Mouse (Mus musculus) left cerebral cortex, postnatal 10 days (tissue): ENCODE measurements at regions not wholly inside any gene's neighbourhood (a gene's known extent, or its start where the extent isn't known, plus 50 kb on each side); places are given as distances from the start of the nearest gene placed in this dataset. TPM values are rescaled to one million over a fixed set of nuclear protein-coding genes. Genes with fewer than 3 reads are reported as not detected.

Source experiments
- DNase-seq, 2 experiments: peaks; one replicate each; pipeline ENCODE4 v3.0.0; 2021 to 2022; ENCODE audit warnings: low spot score in 2 of 2, mixed read lengths in 1 of 2; ENCODE audit errors: extremely low spot score in 1 of 2
- intact Hi-C: fragments of 180-260 bp; cut with DNase I; formaldehyde crosslinking; loops from one replicate; pipeline ENCODE4 v1.15.1; 2025
- microRNA-seq: library from miRNA; unstranded; fragments of <30 nt; microRNA quantifications from one replicate; pipeline ENCODE4 v1.2.0, GENCODE M21; 2022

DNA sequence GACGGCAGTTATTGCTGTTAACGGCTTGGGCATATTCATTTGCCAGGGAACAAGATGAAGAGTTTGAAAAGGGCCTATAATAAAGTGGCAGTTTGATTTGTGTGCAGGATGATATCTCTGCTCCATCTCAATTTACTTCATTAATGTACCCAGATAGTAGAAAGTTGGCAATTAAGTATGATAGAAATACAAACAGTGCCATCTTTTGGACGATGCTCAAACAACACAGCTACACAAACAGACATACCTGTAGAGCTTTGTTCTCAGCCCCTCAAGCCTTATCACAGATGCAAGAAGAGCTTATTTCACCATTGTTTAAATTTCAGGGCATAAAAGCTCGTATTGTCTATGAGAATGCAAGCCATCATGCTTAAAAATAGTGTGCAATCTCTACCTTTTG lies 82.2 kb downstream of the Tnfsf11 start:
- no peak for DNase-seq
- intact Hi-C loops = no loop called here

DNA sequence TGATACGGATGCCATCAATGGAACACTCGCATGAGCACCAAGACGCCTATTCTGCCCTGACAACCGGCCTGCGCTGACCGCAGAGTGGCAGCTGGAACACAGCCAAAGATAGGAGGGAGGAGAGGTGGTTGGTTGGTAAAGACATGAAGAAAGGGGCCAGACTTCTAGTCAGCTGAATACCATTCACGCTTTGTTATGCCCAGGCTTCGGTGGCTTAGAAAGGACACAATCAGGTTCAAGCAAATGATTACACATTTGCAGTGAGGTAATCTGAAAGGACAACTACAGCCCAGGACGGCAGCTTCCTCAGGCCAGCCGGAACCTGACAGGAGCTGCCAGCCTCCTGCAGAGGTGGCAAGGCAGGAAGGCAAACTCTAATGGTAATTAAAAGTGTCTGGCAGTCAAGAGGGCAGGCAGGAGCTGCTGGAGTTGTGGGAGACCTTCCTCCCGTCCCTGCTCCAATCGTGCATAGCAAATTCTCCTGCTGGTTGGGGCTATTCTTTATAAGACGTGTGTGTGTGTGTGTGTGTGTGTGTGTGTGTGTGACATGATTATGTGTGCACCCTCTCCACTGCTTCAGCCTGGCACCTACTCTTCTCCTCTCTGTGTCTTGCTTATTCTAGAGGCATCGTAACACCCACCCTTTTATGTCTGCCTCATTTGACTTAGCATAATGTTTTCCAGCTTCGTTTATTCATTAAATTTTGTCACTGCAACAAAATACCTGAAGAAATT lies 91.4 kb downstream of the Tnfsf11 start:
- no peak for DNase-seq
- intact Hi-C loops = no loop called here

DNA sequence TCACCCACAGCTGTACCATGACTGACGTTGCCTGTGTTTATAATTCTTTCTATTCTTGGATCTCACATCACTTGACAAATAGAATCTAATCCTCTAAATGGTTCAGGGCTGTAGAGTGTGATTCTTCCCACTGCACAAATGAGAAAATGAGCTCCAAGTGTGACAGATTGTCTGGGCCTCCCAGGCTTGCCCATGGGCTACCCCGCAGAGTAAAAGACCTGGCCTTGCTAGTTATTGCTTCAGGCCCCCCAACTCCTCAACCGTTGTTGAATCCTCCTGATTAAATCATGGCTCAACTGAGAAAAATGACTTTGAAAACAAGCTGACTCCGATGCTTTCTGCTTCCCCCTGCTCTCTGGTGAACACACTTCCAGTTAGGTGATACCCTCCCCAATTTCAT lies 92.4 kb downstream of the Tnfsf11 start:
- intact Hi-C loops = no loop called here
- no peak for DNase-seq

DNA sequence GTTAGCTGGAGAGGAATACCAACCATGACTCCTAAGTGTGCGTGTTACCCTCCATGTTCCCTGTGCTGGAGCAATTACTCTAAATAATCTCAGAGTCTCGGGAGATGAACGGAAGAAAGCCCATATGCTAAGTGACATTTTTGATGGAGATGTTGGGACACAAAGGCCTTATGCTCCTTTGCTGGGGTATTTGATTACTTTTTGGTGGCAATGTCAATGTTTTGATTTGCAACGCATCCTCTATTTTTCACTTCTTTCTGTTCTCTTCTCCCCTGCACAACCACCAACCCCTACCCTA lies 103.3 kb downstream of the Tnfsf11 start:
- intact Hi-C loops = no loop called here
- no peak for DNase-seq

DNA sequence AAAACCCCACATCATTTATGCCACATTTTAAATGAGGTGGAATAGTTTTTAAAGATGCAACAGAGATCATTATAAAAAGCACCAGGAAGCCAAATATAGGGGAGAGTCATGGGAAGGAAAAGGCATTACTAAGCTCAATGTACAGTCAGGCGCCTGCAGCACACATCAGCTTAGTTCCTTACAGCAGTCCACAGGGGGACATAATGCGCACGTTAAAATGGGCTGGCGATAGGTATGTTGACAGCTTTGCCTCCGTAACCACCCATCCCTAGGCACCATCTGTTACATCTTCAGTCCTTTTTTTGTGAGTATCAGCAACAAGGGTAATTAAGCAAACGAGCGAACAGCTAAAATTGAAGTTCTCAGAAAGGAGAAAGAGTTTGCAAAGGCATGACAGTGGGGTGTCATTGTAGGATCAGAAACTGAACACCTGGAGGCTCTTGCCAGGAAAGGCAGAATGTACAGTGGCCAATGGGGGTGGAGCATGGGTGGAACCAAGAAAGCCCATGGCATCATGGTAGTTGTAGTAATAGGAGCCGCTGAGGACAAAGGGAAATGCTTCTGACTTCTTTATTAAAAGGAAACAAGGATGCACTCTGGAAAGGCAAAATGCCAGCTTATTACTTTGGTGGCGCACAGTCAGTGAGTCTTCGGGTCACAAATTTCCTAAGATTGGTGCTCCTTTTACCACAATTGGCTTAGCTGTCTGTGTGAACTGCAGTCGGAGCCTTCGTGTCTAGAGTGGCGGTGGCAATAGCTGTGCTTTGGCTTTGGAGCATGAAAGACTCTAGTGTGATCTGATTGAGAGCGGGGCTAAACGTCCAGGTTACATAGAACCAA lies 103.9 kb downstream of the Tnfsf11 start:
- intact Hi-C loops = no loop called here
- DNase-seq = peak; percentile 26 to 27

DNA sequence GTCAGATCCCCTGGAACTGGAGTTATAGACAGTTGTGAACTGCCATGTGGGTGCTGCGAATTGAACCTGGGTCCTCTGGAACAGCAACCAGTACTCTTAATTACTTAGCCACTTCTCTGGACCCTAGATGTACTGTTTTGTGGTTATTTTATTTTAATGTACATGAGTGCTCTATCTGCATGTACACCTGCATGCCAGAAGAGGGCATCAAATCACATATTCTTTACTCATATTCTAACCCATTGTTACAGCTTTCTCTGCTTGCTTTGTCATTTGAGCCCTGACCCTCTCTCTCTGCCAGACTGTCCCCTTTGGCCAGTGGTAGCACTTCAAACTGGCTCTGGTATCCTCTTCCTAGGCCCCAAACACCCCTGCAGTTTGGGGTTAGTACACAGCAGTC lies 105.1 kb downstream of the Tnfsf11 start:
- no peak for DNase-seq
- intact Hi-C loops = no loop called here

DNA sequence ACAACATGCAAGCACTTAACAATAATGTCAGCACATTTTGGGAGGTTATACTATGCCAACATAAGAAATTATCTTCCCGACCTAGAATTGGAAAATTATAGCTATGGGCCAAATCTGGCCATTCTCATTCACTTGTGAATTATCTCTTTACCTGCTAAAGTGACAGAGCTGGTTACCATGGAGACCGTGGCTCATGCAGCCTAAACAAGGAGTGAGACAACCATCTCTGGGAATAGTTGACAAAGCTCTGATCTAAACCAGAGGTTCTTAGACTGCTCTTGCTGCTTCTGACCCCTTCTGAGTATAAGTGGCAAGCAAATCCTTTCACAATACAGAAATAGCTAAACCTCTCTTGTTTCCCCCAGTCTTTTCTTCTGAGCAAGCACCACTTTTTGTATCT lies 108.7 kb upstream of the Fam216b start:
- no peak for DNase-seq
- intact Hi-C loops = no loop called here

DNA sequence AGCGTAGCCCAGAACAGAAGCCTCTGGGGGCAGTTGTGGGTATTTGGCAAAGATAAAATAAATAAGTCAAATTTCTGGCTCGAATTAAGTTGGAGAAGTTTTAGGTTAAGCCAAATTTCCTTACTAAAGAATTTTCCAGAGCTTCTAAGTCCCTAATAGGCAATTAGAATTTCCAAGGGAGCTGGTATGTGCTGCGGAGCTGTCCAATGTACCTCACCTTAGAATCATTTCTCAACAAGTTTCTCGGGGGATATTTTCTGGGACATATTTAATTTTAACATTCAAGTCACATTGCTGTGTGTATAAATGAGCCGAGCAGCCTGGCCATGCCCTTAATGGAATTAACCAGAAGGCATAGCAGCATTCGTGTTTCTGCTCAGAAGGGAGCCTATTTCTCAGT lies 90.8 kb upstream of the Fam216b start:
- intact Hi-C loops = no loop called here
- no peak for DNase-seq

DNA sequence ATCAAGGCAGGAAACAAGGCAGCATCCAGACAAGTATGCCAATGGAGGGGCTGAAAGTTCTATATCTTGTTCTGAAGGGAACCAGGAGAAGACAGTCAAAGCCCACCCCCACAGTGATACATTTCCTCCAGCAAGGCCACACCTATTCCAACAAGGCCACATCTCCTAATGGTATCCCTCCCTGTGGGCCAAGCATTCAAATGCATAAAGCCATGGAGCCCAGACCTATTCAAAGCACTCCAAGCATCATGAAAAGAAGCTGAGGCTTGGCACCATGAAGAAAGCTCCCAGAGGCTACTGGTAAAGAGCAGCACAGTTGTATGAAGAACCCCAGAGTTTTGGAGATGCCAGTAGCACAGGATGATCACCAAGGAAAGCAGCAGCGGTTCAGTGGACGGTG lies 84.6 kb upstream of the Fam216b start:
- intact Hi-C loops = no loop called here
- DNase-seq = no peak

DNA sequence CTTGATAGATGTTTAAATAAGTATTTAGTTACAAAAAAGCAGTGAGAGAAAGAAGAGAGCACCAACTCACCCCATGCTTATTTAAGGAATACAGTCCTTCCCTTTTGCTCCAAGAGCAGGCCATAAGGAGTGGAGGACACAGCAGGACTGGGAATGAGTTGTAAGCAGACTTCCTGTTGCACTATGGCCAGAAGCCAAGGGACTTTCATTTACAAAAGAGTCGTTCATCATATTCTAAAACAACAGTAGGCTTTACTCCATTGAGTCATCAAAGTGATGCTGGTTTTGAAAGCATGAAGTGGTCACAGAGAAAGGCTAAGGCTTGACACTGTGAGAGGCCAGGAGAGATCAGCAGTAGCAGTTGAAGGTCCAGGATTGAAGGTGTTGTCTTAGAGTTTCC lies 84.1 kb upstream of the Fam216b start:
- intact Hi-C loops = no loop called here
- DNase-seq = no peak

DNA sequence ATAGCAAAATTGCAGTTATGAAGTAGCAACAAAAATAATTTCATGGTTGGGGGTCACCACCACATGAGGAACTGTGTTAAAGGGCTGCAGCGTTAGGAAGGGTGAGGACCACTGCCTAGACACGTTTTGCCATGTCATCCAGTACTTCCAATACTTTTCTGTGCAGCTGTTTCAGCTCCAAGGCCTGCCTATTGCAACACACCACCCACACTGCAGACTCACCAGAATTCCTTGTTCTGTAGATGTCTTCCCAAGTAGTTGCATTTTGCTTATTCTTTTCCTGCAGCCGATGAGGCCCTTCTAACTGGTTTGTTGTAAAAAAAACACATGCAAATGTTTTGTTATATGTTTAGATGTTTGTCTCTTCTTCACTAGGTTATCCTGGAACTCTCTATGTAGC lies 72.0 kb upstream of the Fam216b start:
- intact Hi-C loops = no loop called here
- no peak for DNase-seq

DNA sequence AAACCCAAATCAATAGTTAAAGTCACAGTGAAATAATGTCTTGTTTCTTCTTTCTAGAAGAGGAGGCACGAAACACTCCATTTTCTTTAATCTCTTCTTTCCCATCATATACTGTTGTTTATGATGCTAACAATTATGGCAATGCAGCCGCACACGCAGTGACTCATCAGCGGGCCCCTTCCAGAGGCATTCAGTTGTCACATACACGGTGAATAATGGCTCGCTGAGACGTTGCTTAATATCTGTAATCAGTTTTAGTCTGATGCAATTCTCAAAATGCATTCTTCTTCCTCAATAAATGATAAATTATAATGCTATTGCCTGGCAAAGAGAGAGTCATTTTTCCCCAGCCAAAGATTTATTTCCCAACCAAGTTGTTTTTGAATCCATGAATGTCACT lies 70.8 kb upstream of the Fam216b start:
- DNase-seq = no peak
- intact Hi-C loops = no loop called here

DNA sequence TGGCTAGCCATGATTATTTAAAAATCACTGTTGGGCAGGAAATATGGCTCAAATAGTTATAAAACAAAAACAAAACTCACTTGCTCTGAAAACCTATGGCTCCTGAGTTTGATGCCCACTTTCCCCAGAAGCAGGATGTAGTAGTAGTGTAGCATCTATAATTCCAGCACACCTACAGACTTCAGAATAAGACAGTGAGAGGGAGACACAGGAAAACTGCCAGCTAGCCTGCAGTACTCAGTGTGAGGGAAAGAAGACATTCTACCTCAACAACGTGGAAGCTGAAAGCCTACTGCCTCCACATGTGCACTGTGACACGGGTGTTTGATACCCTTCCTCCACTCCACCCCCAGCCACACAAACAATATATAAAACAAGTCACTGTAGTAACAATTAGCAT lies 68.9 kb upstream of the Fam216b start:
- DNase-seq = no peak
- intact Hi-C loops = no loop called here

DNA sequence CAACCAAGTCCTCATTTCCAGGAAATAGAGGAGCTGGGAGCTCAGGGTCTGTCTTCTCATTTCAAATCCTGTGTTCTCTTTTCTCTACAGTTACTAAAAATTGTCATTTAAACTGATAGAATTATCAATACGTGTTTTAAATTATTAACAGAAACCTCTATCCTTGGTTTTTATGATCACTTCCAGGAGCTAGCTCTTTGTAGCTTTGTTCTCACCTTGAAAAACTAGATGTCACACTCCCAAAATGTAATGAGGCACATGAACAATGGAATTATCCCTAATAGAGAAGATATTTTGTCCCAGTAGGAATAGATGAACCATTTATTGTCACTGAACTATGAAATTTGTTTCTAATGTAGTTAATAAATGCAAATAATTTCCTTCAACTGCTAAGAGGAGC lies 60.0 kb upstream of the Fam216b start:
- no peak for DNase-seq
- intact Hi-C loops = no loop called here

DNA sequence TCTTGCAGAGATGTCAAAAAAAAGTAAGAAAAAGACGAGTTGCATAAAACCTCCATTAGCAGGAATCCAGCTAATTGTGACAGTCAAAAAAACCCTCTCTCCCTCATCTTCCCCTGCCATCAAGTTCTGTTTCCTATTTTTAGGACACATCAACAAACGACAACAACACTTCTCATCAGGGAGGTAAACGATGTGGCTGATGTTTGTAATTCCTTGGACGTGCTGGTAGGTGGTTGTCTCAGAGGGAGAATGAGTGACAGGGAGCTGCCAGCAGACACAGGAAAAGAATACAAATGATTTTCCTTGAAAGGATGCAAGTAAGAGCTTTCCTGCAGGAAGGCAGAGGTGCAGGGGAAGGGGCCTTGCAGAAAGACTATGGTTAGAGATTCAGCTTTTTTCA lies 54.9 kb upstream of the Fam216b start:
- DNase-seq = no peak
- intact Hi-C loops = no loop called here

Small RNAs in the stretch of these regions (microRNA-seq; reads per million reads assigned to microRNA genes)
- gene Mir1971 = not detected
